Mouse (Mus musculus) heart, postnatal 14 days (tissue): ENCODE results near the gene Tchp. TPM values are rescaled to one million over a fixed set of nuclear protein-coding genes. Genes with fewer than 3 reads are reported as not detected.

ENCODE experiments used
- DNase-seq, 2 experiments: peaks; one replicate each; pipeline ENCODE4 v3.0.0; 2021 to 2022
- intact Hi-C: fragments of 180-260 bp; cut with DNase I; formaldehyde crosslinking; loops from one replicate; pipeline ENCODE4 v1.15.1; 2025
- total RNA-seq, 2 experiments: library from RNA; stranded (reverse); gene quantifications; 2 replicates each; pipeline ENCODE4 v1.2.3; 2021

The Tchp gene
- total RNA-seq, 2 experiments from 2014 or later: 4.7 to 5.3 TPM

- no peak for DNase-seq
- intact Hi-C loops: no loop called here
Measured at GRCm38 (mm10) chr5:114731498-114731897, 23.9 kb downstream of the Tchp start.

- intact Hi-C loops: no loop called here
Measured at GRCm38 (mm10) chr5:114731969-114732368, 24.4 kb downstream of the Tchp start.

GRCm38 (mm10) chr5:114733606-114734005, 26.0 kb downstream of the Tchp start:
- no peak for DNase-seq
- intact Hi-C loops: no loop called here

More at GRCm38 (mm10) chr5:114731969-114732368, 24.4 kb downstream of the Tchp start:
- no peak for DNase-seq

GRCm38 (mm10) chr5:114737090-114737887, 29.7 kb downstream of the Tchp start:
- DNase-seq: peak in 1 of 2 experiments; percentile 34
- intact Hi-C loops: loop anchor here (5.0 kb wide), 1 partner anchor 35 kb away; the partner anchor contains the start of gene Ankrd13a

- peak; percentile 63 to 72 for DNase-seq
- intact Hi-C loops: loop anchor here (5.0 kb wide), 1 partner anchor 34 kb away; the partner anchor contains the start of gene Ankrd13a
Measured at GRCm38 (mm10) chr5:114738707-114739241, 31.2 kb downstream of the Tchp start.

- DNase-seq: no peak
- intact Hi-C loops: no loop called here
Measured at GRCm38 (mm10) chr5:114740595-114740994, 33.0 kb downstream of the Tchp start.

- intact Hi-C loops: no loop called here
- no peak for DNase-seq
Measured at GRCm38 (mm10) chr5:114742572-114742971, 35.0 kb downstream of the Tchp start.

- intact Hi-C loops: no loop called here
- DNase-seq: peak; percentile 60 to 77
Measured at GRCm38 (mm10) chr5:114742998-114743696, 35.6 kb downstream of the Tchp start.

- intact Hi-C loops: no loop called here
- no peak for DNase-seq
Measured at GRCm38 (mm10) chr5:114743697-114744090, 36.1 kb downstream of the Tchp start.

GRCm38 (mm10) chr5:114745581-114745980, 38.0 kb downstream of the Tchp start:
- intact Hi-C loops: no loop called here
- peak; percentile 43 to 46 for DNase-seq

GRCm38 (mm10) chr5:114746886-114747285, 39.3 kb downstream of the Tchp start:
- intact Hi-C loops: no loop called here
- DNase-seq: no peak

- intact Hi-C loops: no loop called here
Measured at GRCm38 (mm10) chr5:114747521-114747920, 40.0 kb downstream of the Tchp start.

GRCm38 (mm10) chr5:114750325-114750724, 42.8 kb downstream of the Tchp start:
- DNase-seq: no peak
- intact Hi-C loops: no loop called here

More at GRCm38 (mm10) chr5:114747521-114747920, 40.0 kb downstream of the Tchp start:
- DNase-seq: no peak

- no peak for DNase-seq
- intact Hi-C loops: no loop called here
Measured at GRCm38 (mm10) chr5:114752397-114752796, 44.8 kb downstream of the Tchp start.

- intact Hi-C loops: no loop called here
- no peak for DNase-seq
Measured at GRCm38 (mm10) chr5:114753384-114753783, 45.8 kb downstream of the Tchp start.

GRCm38 (mm10) chr5:114759536-114760090, 52.1 kb downstream of the Tchp start:
- intact Hi-C loops: no loop called here
- no peak for DNase-seq

- peak; percentile 25 to 26 for DNase-seq
- intact Hi-C loops: no loop called here
Measured at GRCm38 (mm10) chr5:114761980-114762379, 54.4 kb downstream of the Tchp start.

- DNase-seq: no peak
- intact Hi-C loops: no loop called here
Measured at GRCm38 (mm10) chr5:114764812-114765735, 57.5 kb downstream of the Tchp start.

- DNase-seq: no peak
- intact Hi-C loops: no loop called here
Measured at GRCm38 (mm10) chr5:114766686-114767085, 59.1 kb downstream of the Tchp start.

- intact Hi-C loops: no loop called here
- DNase-seq: no peak
Measured at GRCm38 (mm10) chr5:114767185-114767584, 59.6 kb downstream of the Tchp start.
